Mouse (Mus musculus) MEL (cell line): Measurements from ENCODE around the gene Bcas3. TPM values are rescaled to one million over a fixed set of nuclear protein-coding genes. Genes with fewer than 3 reads are reported as not detected.
A peak's percentile ranks its signal among the peaks of the same experiment; 100 is the strongest.

Experiments
- DNase-seq: peaks from one replicate; pipeline ENCODE4 v3.0.0; 2011; ENCODE audit warnings: low read depth, low spot score
- H3K27ac ChIP-seq: 2 replicates; pipeline ENCODE4 v1.5.1; 2012; ENCODE audit warnings: low read depth, mild to moderate bottlenecking, control low read depth, low read length, moderate library complexity; ENCODE audit not compliant: control insufficient read depth
- H3K27me3 ChIP-seq, 2 experiments: fragments of 150-350 bp in 1 of 2; sonication (generic) in 1 of 2; 2 replicates each; pipeline ENCODE4 v1.6.1; 2012; ENCODE audit warnings: low read length in 2 of 2, mild to moderate bottlenecking in 2 of 2, improper control_type of control experiment in 1 of 2, moderate library complexity in 1 of 2; ENCODE audit not compliant: insufficient read depth in 2 of 2, control insufficient read depth in 1 of 2
- H3K36me3 ChIP-seq, 2 experiments: 2 replicates each; pipeline ENCODE4 v1.6.1; 2012 to 2014; ENCODE audit warnings: low read length in 2 of 2, improper control_type of control experiment in 1 of 2, inconsistent platforms in 1 of 2, mild to moderate bottlenecking in 1 of 2; ENCODE audit not compliant: insufficient read depth in 2 of 2, control insufficient read depth in 1 of 2
- H3K4me1 ChIP-seq, 2 experiments: fragments of 150-350 bp in 1 of 2; sonication (generic) in 1 of 2; 2 replicates each; pipeline ENCODE4 v1.6.1; 2012; ENCODE audit warnings: low read length in 2 of 2, improper control_type of control experiment in 1 of 2, mild to moderate bottlenecking in 1 of 2; ENCODE audit not compliant: insufficient read depth in 2 of 2, control insufficient read depth in 1 of 2
- H3K4me3 ChIP-seq, 2 experiments: fragments of 150-350 bp in 1 of 2; sonication (generic) in 1 of 2; 2 replicates each; pipeline ENCODE4 v1.5.1; 2012; ENCODE audit warnings: low read depth in 2 of 2, low read length in 2 of 2, mild to moderate bottlenecking in 2 of 2, moderate library complexity in 2 of 2, control low read depth in 1 of 2, improper control_type of control experiment in 1 of 2; ENCODE audit not compliant: control insufficient read depth in 1 of 2, insufficient read depth in 1 of 2
- H3K79me2 ChIP-seq: 2 replicates; pipeline ENCODE4 v1.6.1; 2012; ENCODE audit warnings: mild to moderate bottlenecking, low read length, moderate library complexity; ENCODE audit not compliant: control insufficient read depth, poor library complexity, insufficient read depth
- H3K9ac ChIP-seq: 2 replicates; pipeline ENCODE4 v1.6.1; 2012; ENCODE audit warnings: low read depth, mild to moderate bottlenecking, control low read depth, low read length, moderate library complexity; ENCODE audit not compliant: control insufficient read depth, poor library complexity, severe bottlenecking
- H3K9me3 ChIP-seq: fragments of 150-350 bp; sonication (generic); replicated peaks from 2 replicates; pipeline ENCODE4 v1.6.1; 2012; ENCODE audit warnings: mild to moderate bottlenecking, low read length, improper control_type of control experiment, moderate library complexity; ENCODE audit not compliant: insufficient read depth
- E2F4 ChIP-seq: IDR thresholded peaks from 2 replicates; pipeline ENCODE4 v1.6.1; 2011; ENCODE audit warnings: low read depth, low read length, improper control_type of control experiment, borderline replicate concordance
- EP300 ChIP-seq, 2 experiments: IDR thresholded peaks; 2 replicates each; pipeline ENCODE4 v1.6.1; 2011; ENCODE audit warnings: improper control_type of control experiment in 2 of 2, low read length in 2 of 2, low read depth in 1 of 2, mild to moderate bottlenecking in 1 of 2
- MAX ChIP-seq: IDR thresholded peaks from 2 replicates; pipeline ENCODE4 v1.6.1; 2011; ENCODE audit warnings: low read length, improper control_type of control experiment
- MAZ ChIP-seq: IDR thresholded peaks from 2 replicates; pipeline ENCODE4 v1.6.1; 2012; ENCODE audit warnings: low read depth, mild to moderate bottlenecking, inconsistent platforms, low read length, improper control_type of control experiment
- MYB ChIP-seq: IDR thresholded peaks from 2 replicates; pipeline ENCODE4 v1.6.1; 2011; ENCODE audit warnings: mild to moderate bottlenecking, low read depth, low read length, improper control_type of control experiment
- RCOR1 ChIP-seq: IDR thresholded peaks from 2 replicates; pipeline ENCODE4 v1.6.1; 2012; ENCODE audit warnings: low read depth, mild to moderate bottlenecking, inconsistent platforms, low read length, improper control_type of control experiment
- TBP ChIP-seq: IDR thresholded peaks from 2 replicates; pipeline ENCODE4 v1.8.0; 2011; ENCODE audit warnings: low read depth, low read length, improper control_type of control experiment
- USF2 ChIP-seq, 2 experiments: IDR thresholded peaks; 2 replicates each; pipeline ENCODE4 v1.6.1; 2011 to 2012; ENCODE audit warnings: improper control_type of control experiment in 2 of 2, low read length in 2 of 2, borderline replicate concordance in 1 of 2, inconsistent platforms in 1 of 2, low read depth in 1 of 2, mild to moderate bottlenecking in 1 of 2; ENCODE audit not compliant: insufficient read depth in 1 of 2
- ZKSCAN1 ChIP-seq: IDR thresholded peaks from 2 replicates; pipeline ENCODE4 v1.6.1; 2012; ENCODE audit warnings: low read depth, mild to moderate bottlenecking, inconsistent platforms, low read length, improper control_type of control experiment, moderate library complexity
- ZMIZ1 ChIP-seq: IDR thresholded peaks from 2 replicates; pipeline ENCODE4 v1.6.1; 2012; ENCODE audit warnings: low read depth, mild to moderate bottlenecking, inconsistent platforms, low read length, improper control_type of control experiment, moderate library complexity
- polyA plus RNA-seq, 2 experiments: library from polyadenylated mRNA; stranded (reverse) in 1 of 2; unstranded in 1 of 2; fragments of >175 nt in 1 of 2; fragments of >200 nt in 1 of 2; gene quantifications; 2 replicates each; pipeline versions ENCODE4 v1.2.1 to v1.2.4; 2012; ENCODE audit warnings: low replicate concordance in 2 of 2, low read depth in 1 of 2; ENCODE audit not compliant: insufficient read length in 2 of 2, insufficient read depth in 1 of 2, missing spikeins in 1 of 2
- total RNA-seq: library from RNA; depleted of rRNA; stranded (reverse); fragments of 300-350 nt; gene quantifications from 2 replicates; pipeline ENCODE4 v1.2.3, GENCODE M21; 2012

Bcas3 gene
- total and polyA plus RNA-seq, 3 experiments = 8.6 to 14.7 TPM; not detected in 1

- TF ChIP-seq USF2 (IDR thresholded peaks at IDR 0.05; ENCODE audit: borderline replicate concordance in 1 of 2, insufficient read depth in 1 of 2, low read depth in 1 of 2, low read length in 2 of 2) = no peak
- 0 out of 2 replicates have a peak, but pooled peaks have one; percentile 25 for TF ChIP-seq RCOR1
- 0 out of 2 replicates have a peak, but pooled peaks have one; percentile 22 for TF ChIP-seq MAZ
- no peak for TF ChIP-seq MYB
- TF ChIP-seq ZMIZ1 = no peak
- TF ChIP-seq EP300 (IDR thresholded peaks at IDR 0.05; ENCODE audit: low read depth in 1 of 2, low read length in 2 of 2) = peak; percentile 61 to 75
- peak; percentile 97 for TF ChIP-seq MAX
- TF ChIP-seq TBP = peak; percentile 95
- TF ChIP-seq, all 39 proteins: peak for 21
These were observed 29.2 kb upstream of the Bcas3 start (continued) for GRCm38 (mm10) chr11:85323567-85324330.

GRCm38 (mm10) chr11:85328717-85329116, 24.2 kb upstream of the Bcas3 start:
- peaks cover 3 to 10% of the 10 kb centered on the region in 2 experiments for H3K36me3 ChIP-seq
- no peaks in the 10 kb centered on the region for H3K27me3 ChIP-seq
- H3K79me2 ChIP-seq = peaks cover 10% of the 10 kb centered on the region
- H3K4me3 ChIP-seq = no peak overlapping the region
- TF ChIP-seq ZKSCAN1 = no peak
- TF ChIP-seq, all 39 proteins: peak for 0
- no peak for DNase-seq
- Histone ChIP-seq H3K9me3 (no peaks in the 10 kb centered on the region), H3K27ac (no peak overlapping the region), H3K9ac (no peak overlapping the region), H3K4me1 (peaks cover 7 to 10% of the 10 kb centered on the region in 2 experiments)

GRCm38 (mm10) chr11:85329167-85329894, 23.6 kb upstream of the Bcas3 start:
- no peak for DNase-seq
- H3K79me2 ChIP-seq = peaks cover 7% of the 10 kb centered on the region
- no peak overlapping the region for H3K9ac ChIP-seq
- no peak for TF ChIP-seq E2F4
- TF ChIP-seq, all 39 proteins: peak for 0
- Histone ChIP-seq H3K9me3 (no peaks in the 10 kb centered on the region), H3K4me3 (no peak overlapping the region), H3K27ac (no peak overlapping the region), H3K27me3 (no peaks in the 10 kb centered on the region), H3K36me3 (peaks cover 3 to 7% of the 10 kb centered on the region in 2 experiments), H3K4me1 (peaks cover 6 to 10% of the 10 kb centered on the region in 2 experiments; a peak in 3 of 4 replicates)
